Mouse (Mus musculus) embryonic fibroblast, embryonic 13.5 days (primary cell): Measurements from ENCODE around the gene Faf2. TPM values are rescaled to one million over a fixed set of nuclear protein-coding genes. Genes with fewer than 3 reads are reported as not detected.

Experiments
- H3K27ac ChIP-seq: 2 replicates; pipeline ENCODE4 v1.5.1; 2012; ENCODE audit warnings: low read length, control low read depth, inconsistent platforms; ENCODE audit not compliant: insufficient read depth
- H3K4me1 ChIP-seq: 2 replicates; pipeline ENCODE4 v1.6.1; 2011; ENCODE audit warnings: low read length; ENCODE audit not compliant: control insufficient read depth, insufficient read depth
- H3K4me3 ChIP-seq: 2 replicates; pipeline ENCODE4 v1.5.1; 2011; ENCODE audit warnings: mild to moderate bottlenecking, control low read depth, low read length; ENCODE audit not compliant: insufficient read depth
- CTCF ChIP-seq: IDR thresholded peaks from 2 replicates; pipeline ENCODE4 v1.5.1; 2011; ENCODE audit warnings: mild to moderate bottlenecking, control low read depth, low read length, moderate library complexity, borderline replicate concordance; ENCODE audit not compliant: insufficient read depth
- POLR2A ChIP-seq: IDR thresholded peaks from 2 replicates; pipeline ENCODE4 v1.6.1; 2011; ENCODE audit warnings: low read depth, mild to moderate bottlenecking, control low read depth, low read length, moderate library complexity
- polyA plus RNA-seq: library from polyadenylated mRNA; stranded (reverse); fragments of >200 nt; gene quantifications from 2 replicates; pipeline ENCODE4 v1.2.4, GENCODE M21; 2011; ENCODE audit warnings: low read depth; ENCODE audit not compliant: missing spikeins, insufficient read length

Gene Faf2
- polyA plus RNA-seq, 1 experiment, result 88.6 TPM

GRCm38 (mm10) chr13:54675895-54676590 is 54.5 kb downstream of the Faf2 start:
- Histone ChIP-seq H3K4me1 (no peaks in the 10 kb centered on the region; the same call in 1 of the 2 replicates), H3K4me3 (no peak overlapping the region), H3K27ac (no peak overlapping the region)
- TF ChIP-seq CTCF, result no peak
- no peak for TF ChIP-seq POLR2A

GRCm38 (mm10) chr13:54678263-54678662 is 56.7 kb downstream of the Faf2 start:
- TF ChIP-seq CTCF (no peak), POLR2A (no peak)
- Histone ChIP-seq H3K4me1 (no peaks in the 10 kb centered on the region), H3K4me3 (no peak overlapping the region), H3K27ac (no peak overlapping the region)

GRCm38 (mm10) chr13:54680184-54680853 is 58.7 kb downstream of the Faf2 start:
- H3K27ac ChIP-seq, result no peak overlapping the region
- H3K4me3 ChIP-seq, result no peak overlapping the region
- no peaks in the 10 kb centered on the region; the same call in 1 of the 2 replicates for H3K4me1 ChIP-seq
- no peak for TF ChIP-seq POLR2A
- TF ChIP-seq CTCF, result no peak

- Histone ChIP-seq H3K4me3 (no peak overlapping the region), H3K4me1 (no peaks in the 10 kb centered on the region; the same call in 1 of the 2 replicates), H3K27ac (no peak overlapping the region)
- TF ChIP-seq CTCF (no peak), POLR2A (no peak)
These were observed 59.7 kb downstream of the Faf2 start for GRCm38 (mm10) chr13:54681291-54681690.

GRCm38 (mm10) chr13:54683301-54683700 is 61.7 kb downstream of the Faf2 start:
- Histone ChIP-seq H3K27ac (no peak overlapping the region), H3K4me3 (no peak overlapping the region), H3K4me1 (no peaks in the 10 kb centered on the region; the same call in 1 of the 2 replicates)
- TF ChIP-seq CTCF, result no peak
- no peak for TF ChIP-seq POLR2A

GRCm38 (mm10) chr13:54684140-54684896 is 62.7 kb downstream of the Faf2 start:
- Histone ChIP-seq H3K27ac (no peak overlapping the region), H3K4me3 (no peak overlapping the region), H3K4me1 (no peaks in the 10 kb centered on the region; the same call in 1 of the 2 replicates)
- TF ChIP-seq POLR2A (no peak), CTCF (no peak)

- H3K4me3 ChIP-seq, result no peak overlapping the region; the same call in 1 of the 2 replicates
- no peak overlapping the region for H3K27ac ChIP-seq
- TF ChIP-seq CTCF (peak; percentile 51; the same call in 1 of the 2 replicates), POLR2A (no peak)
- H3K4me1 ChIP-seq, result no peaks in the 10 kb centered on the region; the same call in 1 of the 2 replicates
These were observed 63.6 kb downstream of the Faf2 start for GRCm38 (mm10) chr13:54685174-54685573.

- no peak for TF ChIP-seq CTCF
- no peak for TF ChIP-seq POLR2A
- Histone ChIP-seq H3K27ac (no peak overlapping the region), H3K4me3 (peak overlapping the region; percentile 98), H3K4me1 (no peaks in the 10 kb centered on the region; the same call in 1 of the 2 replicates)
These were observed 64.8 kb downstream of the Faf2 start for GRCm38 (mm10) chr13:54686139-54687053.

- Histone ChIP-seq H3K4me1 (peaks cover 5% of the 10 kb centered on the region), H3K4me3 (peak overlapping the region; percentile 98), H3K27ac (peak overlapping the region; percentile 53)
- TF ChIP-seq POLR2A (no peak; the same call in 1 of the 2 replicates), CTCF (no peak)
These were observed 65.5 kb downstream of the Faf2 start for GRCm38 (mm10) chr13:54687096-54687495.
